Mouse (Mus musculus) T-cell, adult 2 months (primary cell): ENCODE results near the gene Zfp526.

Source experiments
- DNase-seq: peaks from one replicate; pipeline ENCODE4 v3.0.0; 2022; ENCODE audit warnings: low spot score

The Zfp526 gene

GRCm38 (mm10) chr7:25209161-25209622 lies 12.0 kb upstream of the Zfp526 start:
- DNase-seq, result peak; percentile 34

GRCm38 (mm10) chr7:25210482-25210881 lies 10.7 kb upstream of the Zfp526 start:
- DNase-seq, result no peak

GRCm38 (mm10) chr7:25213099-25213498 lies 8.1 kb upstream of the Zfp526 start:
- DNase-seq, result no peak

GRCm38 (mm10) chr7:25214172-25214571 lies 7.1 kb upstream of the Zfp526 start:
- no peak for DNase-seq

GRCm38 (mm10) chr7:25217653-25218395 lies 3.4 kb upstream of the Zfp526 start:
- DNase-seq, result no peak

GRCm38 (mm10) chr7:25218705-25219415 lies 2.4 kb upstream of the Zfp526 start:
- DNase-seq, result peak; percentile 42

- DNase-seq, result no peak
Observed at GRCm38 (mm10) chr7:25219416-25219750, 1.8 kb upstream of the Zfp526 start.

- DNase-seq, result peak; percentile 98
Observed at GRCm38 (mm10) chr7:25219756-25220456, 1.3 kb upstream of the Zfp526 start.

GRCm38 (mm10) chr7:25220457-25221101 lies 646 bp upstream of the Zfp526 start, which contains the start of gene Dedd2:
Gene Dedd2, minus strand, starts transcription at chr7:25220615.
- DNase-seq, result peak; percentile 25

GRCm38 (mm10) chr7:25222275-25222967 lies 1.2 kb downstream of the Zfp526 start:
- DNase-seq, result no peak

GRCm38 (mm10) chr7:25227523-25228300 lies 6.5 kb downstream of the Zfp526 start:
- no peak for DNase-seq

- DNase-seq, result no peak
Observed at GRCm38 (mm10) chr7:25230690-25231285, 9.6 kb downstream of the Zfp526 start.

- no peak for DNase-seq
Observed at GRCm38 (mm10) chr7:25232101-25232648, 10.9 kb downstream of the Zfp526 start.

- DNase-seq, result peak; percentile 45
Observed at GRCm38 (mm10) chr7:25233061-25233460, 11.8 kb downstream of the Zfp526 start.

- no peak for DNase-seq
Observed at GRCm38 (mm10) chr7:25235526-25235925, 14.3 kb downstream of the Zfp526 start.

- peak; percentile 97 for DNase-seq
Observed at GRCm38 (mm10) chr7:25237249-25238014, 16.2 kb downstream of the Zfp526 start, which contains the start of gene Gsk3a. Gene Gsk3a, minus strand, starts transcription at chr7:25237851.

- peak; percentile 95 for DNase-seq
Observed at GRCm38 (mm10) chr7:25238015-25238706, 16.9 kb downstream of the Zfp526 start.

- DNase-seq, result peak; percentile 91
Observed at GRCm38 (mm10) chr7:25238829-25239623, 17.8 kb downstream of the Zfp526 start.
